Mouse (Mus musculus) C2C12 (cell line): ENCODE results near the gene Trmt13. TPM values are rescaled to one million over a fixed set of nuclear protein-coding genes. Genes with fewer than 3 reads are reported as not detected.

ENCODE experiments used
- H3K27me3 ChIP-seq: one replicate; pipeline ENCODE4 v1.6.1; 2011; ENCODE audit not compliant: control insufficient read depth, insufficient read depth, insufficient read length
- H3K36me3 ChIP-seq: one replicate; pipeline ENCODE4 v1.6.1; 2011; ENCODE audit not compliant: control insufficient read depth, insufficient read depth
- H3K4me3 ChIP-seq: one replicate; pipeline ENCODE4 v1.5.1; 2011; ENCODE audit warnings: mild to moderate bottlenecking, control low read depth; ENCODE audit not compliant: poor library complexity, insufficient read depth, severe bottlenecking
- H3K79me2 ChIP-seq: one replicate; pipeline ENCODE4 v1.6.1; 2011; ENCODE audit not compliant: control insufficient read depth, insufficient read depth
- H3K79me3 ChIP-seq: one replicate; pipeline ENCODE4 v1.6.1; 2011; ENCODE audit warnings: low read depth, control low read depth
- H3ac ChIP-seq: one replicate; pipeline ENCODE3; 2011; ENCODE audit warnings: low read depth; ENCODE audit not compliant: control insufficient read depth, insufficient read length
- CEBPB ChIP-seq: IDR thresholded peaks from one replicate; pipeline ENCODE4 v1.6.1; 2011; ENCODE audit warnings: low read depth, mild to moderate bottlenecking, control low read depth, moderate library complexity
- CTCF ChIP-seq: IDR thresholded peaks from one replicate; pipeline ENCODE4 v1.5.1; 2011; ENCODE audit not compliant: control insufficient read depth, insufficient read depth, insufficient read length
- FOSL1 ChIP-seq: IDR thresholded peaks from one replicate; pipeline ENCODE4 v1.8.0; 2011; ENCODE audit warnings: mild to moderate bottlenecking, low read length; ENCODE audit not compliant: poor library complexity, insufficient read depth, severe bottlenecking
- MAX ChIP-seq: IDR thresholded peaks from one replicate; pipeline ENCODE4 v1.6.1; 2011; ENCODE audit warnings: mild to moderate bottlenecking, control low read depth
- MYOD1 ChIP-seq: IDR thresholded peaks from one replicate; pipeline ENCODE4 v1.6.1; 2011; ENCODE audit warnings: low read depth; ENCODE audit not compliant: control insufficient read depth, insufficient read length
- MYOG ChIP-seq: IDR thresholded peaks from one replicate; pipeline ENCODE4 v1.6.1; 2011; ENCODE audit not compliant: control insufficient read depth, insufficient read length; ENCODE audit errors: extremely low read depth
- USF1 ChIP-seq: IDR thresholded peaks from one replicate; pipeline ENCODE4 v1.6.1; 2011; ENCODE audit warnings: low read depth, mild to moderate bottlenecking, control low read depth, moderate library complexity
- polyA plus RNA-seq: library from polyadenylated mRNA; unstranded; fragments of >200 nt; fragmentation: generic; extraction: Trizol; gene quantifications from one replicate; pipeline ENCODE4 v1.2.1, GENCODE M21; 2012; ENCODE audit warnings: missing spikeins

Gene Trmt13
- polyA plus RNA-seq, 1 experiment, result 3.5 TPM

- Histone ChIP-seq H3K36me3 (peaks cover 60% of the 10 kb centered on the region), H3K79me2 (peaks cover 29% of the 10 kb centered on the region), H3ac (no peak overlapping the region), H3K4me3 (no peak overlapping the region), H3K27me3 (no peaks in the 10 kb centered on the region), H3K79me3 (peaks cover 19% of the 10 kb centered on the region)
- no peak for TF ChIP-seq MYOD1
- no peak for TF ChIP-seq USF1
- TF ChIP-seq CEBPB, result no peak
- no peak for TF ChIP-seq MYOG
These were observed 32.0 kb upstream of the Trmt13 start for GRCm38 (mm10) chr3:116646387-116646786.

- peaks cover 62% of the 10 kb centered on the region for H3K36me3 ChIP-seq
- H3K4me3 ChIP-seq, result no peak overlapping the region
- no peaks in the 10 kb centered on the region for H3K79me2 ChIP-seq
- TF ChIP-seq MAX (no peak), FOSL1 (no peak), MYOG (no peak), MYOD1 (no peak), CEBPB (no peak), USF1 (no peak), CTCF (no peak)
- no peak overlapping the region for H3ac ChIP-seq
- no peaks in the 10 kb centered on the region for H3K27me3 ChIP-seq
- H3K79me3 ChIP-seq, result peaks cover 2% of the 10 kb centered on the region
These were observed 28.0 kb upstream of the Trmt13 start for GRCm38 (mm10) chr3:116642373-116642772.

- Histone ChIP-seq H3K79me3 (peaks cover 2% of the 10 kb centered on the region), H3K36me3 (peaks cover 57% of the 10 kb centered on the region), H3K79me2 (no peaks in the 10 kb centered on the region), H3K27me3 (no peaks in the 10 kb centered on the region), H3K4me3 (no peak overlapping the region), H3ac (no peak overlapping the region)
- no peak for TF ChIP-seq USF1
- no peak for TF ChIP-seq MYOG
- TF ChIP-seq MYOD1, result no peak
- TF ChIP-seq CTCF, result no peak
- TF ChIP-seq MAX, result no peak
- TF ChIP-seq FOSL1, result no peak
- no peak for TF ChIP-seq CEBPB
These were observed 27.5 kb upstream of the Trmt13 start for GRCm38 (mm10) chr3:116641811-116642371.

GRCm38 (mm10) chr3:116640024-116640423 lies 25.6 kb upstream of the Trmt13 start:
- Histone ChIP-seq H3K79me2 (no peaks in the 10 kb centered on the region), H3ac (no peak overlapping the region), H3K27me3 (no peaks in the 10 kb centered on the region), H3K79me3 (peaks cover 2% of the 10 kb centered on the region), H3K36me3 (peaks cover 49% of the 10 kb centered on the region), H3K4me3 (no peak overlapping the region)
- TF ChIP-seq MAX (no peak), CEBPB (no peak), USF1 (no peak), MYOD1 (no peak), CTCF (no peak)

- Histone ChIP-seq H3K79me2 (no peaks in the 10 kb centered on the region), H3K27me3 (no peaks in the 10 kb centered on the region), H3K79me3 (peaks cover 2% of the 10 kb centered on the region), H3K36me3 (peaks cover 60% of the 10 kb centered on the region), H3K4me3 (no peak overlapping the region), H3ac (no peak overlapping the region)
- TF ChIP-seq MAX (no peak), FOSL1 (no peak), USF1 (no peak), MYOD1 (no peak), CTCF (no peak), CEBPB (no peak), MYOG (no peak)
These were observed 24.2 kb upstream of the Trmt13 start for GRCm38 (mm10) chr3:116638572-116638971.

- H3K79me3 ChIP-seq, result peaks cover 2% of the 10 kb centered on the region
- H3K27me3 ChIP-seq, result no peaks in the 10 kb centered on the region
- no peak overlapping the region for H3ac ChIP-seq
- peaks cover 66% of the 10 kb centered on the region for H3K36me3 ChIP-seq
- H3K79me2 ChIP-seq, result no peaks in the 10 kb centered on the region
- no peak for TF ChIP-seq CTCF
- TF ChIP-seq MAX, result no peak
- no peak for TF ChIP-seq MYOG
- no peak for TF ChIP-seq USF1
- no peak for TF ChIP-seq FOSL1
- no peak for TF ChIP-seq CEBPB
- TF ChIP-seq MYOD1, result no peak
- H3K4me3 ChIP-seq, result no peak overlapping the region
These were observed 23.5 kb upstream of the Trmt13 start for GRCm38 (mm10) chr3:116637693-116638476.
